Mouse (Mus musculus): ENCODE data around the gene Gh.

DNA sequence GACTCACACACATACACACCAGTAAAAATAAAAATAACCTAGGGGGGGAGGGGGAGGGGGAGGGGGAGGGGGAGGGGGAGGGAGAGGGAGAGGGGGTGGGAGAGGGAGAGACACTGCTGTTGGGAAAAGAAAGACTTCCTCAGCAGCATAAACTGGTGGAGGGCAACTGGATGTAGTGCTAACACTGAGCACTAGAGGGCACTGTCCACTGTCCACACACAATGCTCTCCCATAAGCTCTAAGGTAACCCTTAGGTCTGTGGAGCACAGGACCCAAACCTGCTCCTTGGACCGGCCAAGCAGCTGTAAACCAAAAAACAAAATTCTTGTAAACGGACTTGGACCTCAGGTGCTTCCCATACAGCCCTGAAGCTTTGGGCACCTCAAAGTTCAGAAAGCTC is 969 bp upstream of the Gh start:
- TF ChIP-seq CTCF (IDR thresholded peaks at IDR 0.05; ENCODE audit: borderline replicate concordance, insufficient read depth, low read length) (peak; percentile 88), POLR2A (IDR thresholded peaks at IDR 0.05; ENCODE audit: low read depth, low read length) (no peak)

Measured in embryonic fibroblast, embryonic 13.5 days (primary cell).